Mouse (Mus musculus): ENCODE results near the gene Mbd4. TPM values are rescaled to one million over a fixed set of nuclear protein-coding genes. Genes with fewer than 3 reads are reported as not detected.

Gene Mbd4
- 29.6 and 32.3 TPM in 2 replicates for polyA plus RNA-seq (2016; fragmentation: Nextera tagmentation; extraction: Ambion mirVana)

- peak; percentile 99 for DNase-seq (ENCODE audit: low spot score)
- Histone ChIP-seq H3K4me3 (peak within 1 kb of the TSS; percentile 66), H3K27ac (replicated peaks) (peak within 1 kb of the TSS; percentile 88), H3K9me3 (replicated peaks) (no peaks in the 10 kb centered on the region), H3K4me1 (peaks cover 23% of the 10 kb centered on the region), H3K36me3 (peaks cover 25% of the 10 kb centered on the region), H3K27me3 (ENCODE audit: low read depth, poor library complexity, severe bottlenecking) (no peaks in the 10 kb centered on the region)
- under 1% methylated on average over 51 of the region's 51 CpGs for WGBS
Observed at GRCm38 (mm10) chr6:115853091-115853813, at the start of gene Mbd4, which contains the start of gene Ift122. TSS of gene Mbd4 (minus strand) at chr6:115853371. TSS of gene Ift122 (plus strand) at chr6:115853470.

GRCm38 (mm10) chr6:115902545-115902944 is 49.4 kb upstream of the Mbd4 start:
- Histone ChIP-seq H3K4me3 (no peak overlapping the region), H3K27me3 (ENCODE audit: low read depth, poor library complexity, severe bottlenecking) (no peaks in the 10 kb centered on the region), H3K9me3 (replicated peaks) (no peaks in the 10 kb centered on the region), H3K4me1 (peaks cover 7% of the 10 kb centered on the region; the same call in 1 of the 2 replicates), H3K36me3 (peaks cover 46% of the 10 kb centered on the region), H3K27ac (replicated peaks) (no peak overlapping the region; the same call in 1 of the 2 replicates)
- no peak for DNase-seq (ENCODE audit: low spot score)
- WGBS, result 81% methylated on average over 3 of the region's 3 CpGs

- Histone ChIP-seq H3K27me3 (ENCODE audit: low read depth, poor library complexity, severe bottlenecking) (no peaks in the 10 kb centered on the region), H3K36me3 (peaks cover 36% of the 10 kb centered on the region), H3K4me3 (no peak overlapping the region), H3K27ac (replicated peaks) (no peak overlapping the region), H3K9me3 (replicated peaks) (no peaks in the 10 kb centered on the region), H3K4me1 (peaks cover 7% of the 10 kb centered on the region; the same call in 1 of the 2 replicates)
- no peak for DNase-seq (ENCODE audit: low spot score)
- 86% methylated on average over 8 of the region's 8 CpGs for WGBS
Observed at GRCm38 (mm10) chr6:115901489-115901931, 48.3 kb upstream of the Mbd4 start.

GRCm38 (mm10) chr6:115901062-115901461 is 47.9 kb upstream of the Mbd4 start:
- Histone ChIP-seq H3K36me3 (peaks cover 32% of the 10 kb centered on the region), H3K27ac (replicated peaks) (no peak overlapping the region)

GRCm38 (mm10) chr6:115897926-115898520 is 44.9 kb upstream of the Mbd4 start:
- no peak for DNase-seq (ENCODE audit: low spot score)
- H3K4me1 ChIP-seq, result peaks cover 7% of the 10 kb centered on the region; the same call in 1 of the 2 replicates
- H3K27ac ChIP-seq (replicated peaks), result no peak overlapping the region
- WGBS, result 86% methylated on average over 7 of the region's 7 CpGs
- H3K4me3 ChIP-seq, result no peak overlapping the region
- no peaks in the 10 kb centered on the region for H3K9me3 ChIP-seq (replicated peaks)
- H3K27me3 ChIP-seq (ENCODE audit: low read depth, poor library complexity, severe bottlenecking), result no peaks in the 10 kb centered on the region
- H3K36me3 ChIP-seq, result peaks cover 24% of the 10 kb centered on the region

More at GRCm38 (mm10) chr6:115901062-115901461, 47.9 kb upstream of the Mbd4 start:
- peaks cover 7% of the 10 kb centered on the region; the same call in 1 of the 2 replicates for H3K4me1 ChIP-seq
- no peaks in the 10 kb centered on the region for H3K9me3 ChIP-seq (replicated peaks)
- no peak overlapping the region for H3K4me3 ChIP-seq
- peak; percentile 45 for DNase-seq (ENCODE audit: low spot score)
- 29% methylated on average over 3 of the region's 3 CpGs for WGBS
- no peaks in the 10 kb centered on the region for H3K27me3 ChIP-seq (ENCODE audit: low read depth, poor library complexity, severe bottlenecking)

- Histone ChIP-seq H3K9me3 (replicated peaks) (no peaks in the 10 kb centered on the region), H3K36me3 (peaks cover 30% of the 10 kb centered on the region), H3K27ac (replicated peaks) (0 out of 2 replicates have a peak overlapping the region, but pooled peaks have one; percentile 40), H3K4me1 (peaks cover 10% of the 10 kb centered on the region), H3K4me3 (no peak overlapping the region), H3K27me3 (ENCODE audit: low read depth, poor library complexity, severe bottlenecking) (no peaks in the 10 kb centered on the region)
- DNase-seq (ENCODE audit: low spot score), result no peak
- WGBS, result 88% methylated on average over 4 of the region's 4 CpGs
Observed at GRCm38 (mm10) chr6:115897117-115897516, 43.9 kb upstream of the Mbd4 start.

GRCm38 (mm10) chr6:115896346-115896745 is 43.2 kb upstream of the Mbd4 start:
- Histone ChIP-seq H3K27ac (replicated peaks) (no peak overlapping the region), H3K27me3 (ENCODE audit: low read depth, poor library complexity, severe bottlenecking) (no peaks in the 10 kb centered on the region), H3K36me3 (peaks cover 34% of the 10 kb centered on the region), H3K4me1 (peaks cover 12% of the 10 kb centered on the region), H3K9me3 (replicated peaks) (no peaks in the 10 kb centered on the region), H3K4me3 (no peak overlapping the region)
- WGBS, result 69% methylated on average over 1 of the region's 1 CpGs
- no peak for DNase-seq (ENCODE audit: low spot score)

GRCm38 (mm10) chr6:115892363-115892762 is 39.2 kb upstream of the Mbd4 start:
- H3K4me1 ChIP-seq, result peaks cover 19% of the 10 kb centered on the region
- DNase-seq (ENCODE audit: low spot score), result no peak
- H3K4me3 ChIP-seq, result no peak overlapping the region
- peaks cover 57% of the 10 kb centered on the region for H3K36me3 ChIP-seq
- H3K27me3 ChIP-seq (ENCODE audit: low read depth, poor library complexity, severe bottlenecking), result no peaks in the 10 kb centered on the region
- H3K27ac ChIP-seq (replicated peaks), result no peak overlapping the region
- peaks cover 4% of the 10 kb centered on the region; the same call in 1 of the 2 replicates for H3K9me3 ChIP-seq (replicated peaks)
- 76% methylated on average over 3 of the region's 3 CpGs for WGBS

- 0 out of 2 replicates have a peak overlapping the region, but pooled peaks have one; percentile 25 for H3K27ac ChIP-seq (replicated peaks)
- 72% methylated on average over 8 of the region's 8 CpGs for WGBS
Observed at GRCm38 (mm10) chr6:115891497-115892061, 38.4 kb upstream of the Mbd4 start.

GRCm38 (mm10) chr6:115891061-115891460 is 37.9 kb upstream of the Mbd4 start:
- Histone ChIP-seq H3K4me1 (peaks cover 19% of the 10 kb centered on the region), H3K27ac (replicated peaks) (peak overlapping the region; percentile 30; the same call in 1 of the 2 replicates), H3K27me3 (ENCODE audit: low read depth, poor library complexity, severe bottlenecking) (no peaks in the 10 kb centered on the region), H3K36me3 (peaks cover 67% of the 10 kb centered on the region), H3K9me3 (replicated peaks) (peaks cover 4% of the 10 kb centered on the region; the same call in 1 of the 2 replicates), H3K4me3 (no peak overlapping the region)
- DNase-seq (ENCODE audit: low spot score), result no peak
- 77% methylated on average over 6 of the region's 6 CpGs for WGBS

More at GRCm38 (mm10) chr6:115891497-115892061, 38.4 kb upstream of the Mbd4 start:
- no peak overlapping the region for H3K4me3 ChIP-seq
- peaks cover 65% of the 10 kb centered on the region for H3K36me3 ChIP-seq
- H3K9me3 ChIP-seq (replicated peaks), result peaks cover 4% of the 10 kb centered on the region; the same call in 1 of the 2 replicates
- H3K27me3 ChIP-seq (ENCODE audit: low read depth, poor library complexity, severe bottlenecking), result no peaks in the 10 kb centered on the region
- peaks cover 19% of the 10 kb centered on the region for H3K4me1 ChIP-seq
- no peak for DNase-seq (ENCODE audit: low spot score)

- Histone ChIP-seq H3K27ac (replicated peaks) (no peak overlapping the region), H3K9me3 (replicated peaks) (peaks cover 4% of the 10 kb centered on the region; the same call in 1 of the 2 replicates), H3K36me3 (peaks cover 71% of the 10 kb centered on the region), H3K4me3 (no peak overlapping the region), H3K4me1 (peaks cover 19% of the 10 kb centered on the region), H3K27me3 (ENCODE audit: low read depth, poor library complexity, severe bottlenecking) (no peaks in the 10 kb centered on the region)
- no peak for DNase-seq (ENCODE audit: low spot score)
- 92% methylated on average over 8 of the region's 8 CpGs for WGBS
Observed at GRCm38 (mm10) chr6:115890601-115891000, 37.4 kb upstream of the Mbd4 start.

- Histone ChIP-seq H3K4me3 (no peak overlapping the region), H3K27ac (replicated peaks) (no peak overlapping the region), H3K4me1 (peaks cover 19% of the 10 kb centered on the region), H3K9me3 (replicated peaks) (peaks cover 4% of the 10 kb centered on the region; the same call in 1 of the 2 replicates), H3K36me3 (peaks cover 69% of the 10 kb centered on the region), H3K27me3 (ENCODE audit: low read depth, poor library complexity, severe bottlenecking) (no peaks in the 10 kb centered on the region)
- WGBS, result 95% methylated on average over 3 of the region's 3 CpGs
- DNase-seq (ENCODE audit: low spot score), result peak; percentile 33
Observed at GRCm38 (mm10) chr6:115888296-115888695, 35.1 kb upstream of the Mbd4 start.
